Mouse (Mus musculus) CH12.LX (cell line): Measurements from ENCODE around the gene Ube2g1.

Source experiments
- ELF1 ChIP-seq: IDR thresholded peaks from 2 replicates; pipeline ENCODE4 v1.6.1; 2014; ENCODE audit warnings: low read depth, mild to moderate bottlenecking, inconsistent platforms, low read length, improper control_type of control experiment
- MEF2A ChIP-seq: IDR thresholded peaks from 2 replicates; pipeline ENCODE4 v1.6.1; 2014; ENCODE audit warnings: low read depth, mild to moderate bottlenecking, inconsistent platforms, low read length, improper control_type of control experiment, borderline replicate concordance
- POLR2AphosphoS2 ChIP-seq: IDR thresholded peaks from 2 replicates; pipeline ENCODE4 v1.6.1; 2011; ENCODE audit warnings: low read depth, low read length, improper control_type of control experiment
- ZMIZ1 ChIP-seq: IDR thresholded peaks from 2 replicates; pipeline ENCODE4 v1.6.1; 2012; ENCODE audit warnings: low read depth, mild to moderate bottlenecking, inconsistent platforms, low read length, improper control_type of control experiment

DNA sequence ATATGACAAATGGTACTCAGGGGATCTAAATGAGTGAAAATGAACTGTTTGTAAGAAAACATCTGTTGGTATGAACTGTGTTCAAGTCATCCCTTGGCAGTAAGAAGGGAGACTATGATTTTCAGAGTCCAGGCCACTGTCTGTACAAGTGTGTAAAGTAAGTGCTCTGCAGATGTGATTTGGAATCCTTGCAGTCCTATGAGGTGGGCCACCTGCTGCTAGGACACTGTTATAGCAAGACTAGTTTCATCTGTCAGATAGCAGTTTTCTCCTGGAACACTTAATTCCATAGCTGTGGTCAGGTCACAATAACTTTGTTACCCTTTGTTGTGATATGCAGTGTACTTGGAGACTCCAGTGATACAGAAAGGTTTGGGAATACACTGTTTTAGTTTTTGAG, 118.9 kb downstream of the Ube2g1 start:
- TF ChIP-seq ZMIZ1 (no peak), POLR2AphosphoS2 (no peak), MEF2A (no peak), ELF1 (no peak)
